Mouse (Mus musculus): Measurements from ENCODE around the gene Snrpd3. TPM values are rescaled to one million over a fixed set of nuclear protein-coding genes. Genes with fewer than 3 reads are reported as not detected.
"Not testable (repeated sequence)": the region's sequence is repeated elsewhere in the genome, so short reads cannot be mapped to it uniquely, and the experiment has no call there.

Gene Snrpd3
- total RNA-seq, 2 experiments from 2014 or later: 119 to 120 TPM

- intact Hi-C loops (cut with DNase I); DNase-seq: not testable (repeated sequence)
Measured at GRCm38 (mm10) chr10:75499214-75499613, 18.1 kb upstream of the Snrpd3 start.

GRCm38 (mm10) chr10:75499791-75500190, 17.6 kb upstream of the Snrpd3 start:
- intact Hi-C loops (cut with DNase I): no loop called here
- no peak for DNase-seq

- DNase-seq: no peak
- intact Hi-C loops (cut with DNase I): no loop called here
Measured at GRCm38 (mm10) chr10:75500345-75500744, 17.0 kb upstream of the Snrpd3 start.

GRCm38 (mm10) chr10:75501641-75502040, 15.7 kb upstream of the Snrpd3 start:
- intact Hi-C loops (cut with DNase I): no loop called here

GRCm38 (mm10) chr10:75503692-75504091, 13.7 kb upstream of the Snrpd3 start:
- intact Hi-C loops (cut with DNase I): no loop called here
- DNase-seq: no peak

More at GRCm38 (mm10) chr10:75501641-75502040, 15.7 kb upstream of the Snrpd3 start:
- DNase-seq: no peak

GRCm38 (mm10) chr10:75504234-75505129, 12.9 kb upstream of the Snrpd3 start:
- intact Hi-C loops (cut with DNase I): no loop called here
- DNase-seq: no peak

- intact Hi-C loops (cut with DNase I): no loop called here
- DNase-seq: no peak
Measured at GRCm38 (mm10) chr10:75505130-75505495, 12.2 kb upstream of the Snrpd3 start.

GRCm38 (mm10) chr10:75505928-75506327, 11.4 kb upstream of the Snrpd3 start:
- DNase-seq; intact Hi-C loops (cut with DNase I): not testable (repeated sequence)

- DNase-seq: peak; percentile 34
- intact Hi-C loops (cut with DNase I): no loop called here
Measured at GRCm38 (mm10) chr10:75510446-75510845, 6.9 kb upstream of the Snrpd3 start.

- DNase-seq: no peak
- intact Hi-C loops (cut with DNase I): no loop called here
Measured at GRCm38 (mm10) chr10:75511060-75511459, 6.3 kb upstream of the Snrpd3 start.

GRCm38 (mm10) chr10:75511897-75512296, 5.5 kb upstream of the Snrpd3 start:
- no peak for DNase-seq
- intact Hi-C loops (cut with DNase I): no loop called here

GRCm38 (mm10) chr10:75512796-75513195, 4.6 kb upstream of the Snrpd3 start:
- intact Hi-C loops (cut with DNase I): no loop called here
- DNase-seq: no peak

- no peak for DNase-seq
- intact Hi-C loops (cut with DNase I): no loop called here
Measured at GRCm38 (mm10) chr10:75513306-75514067, 3.9 kb upstream of the Snrpd3 start.

- intact Hi-C loops (cut with DNase I): no loop called here
- DNase-seq: no peak
Measured at GRCm38 (mm10) chr10:75514361-75514760, 3.0 kb upstream of the Snrpd3 start.

GRCm38 (mm10) chr10:75515216-75516037, 1.9 kb upstream of the Snrpd3 start:
- no peak for DNase-seq
- intact Hi-C loops (cut with DNase I): no loop called here

GRCm38 (mm10) chr10:75516038-75516723, 1.2 kb upstream of the Snrpd3 start:
- DNase-seq: no peak
- intact Hi-C loops (cut with DNase I): no loop called here

- no peak for DNase-seq
- intact Hi-C loops (cut with DNase I): no loop called here
Measured at GRCm38 (mm10) chr10:75516724-75517072, 653 bp upstream of the Snrpd3 start.

GRCm38 (mm10) chr10:75517758-75518143, 400 bp downstream of the Snrpd3 start, which contains the start of gene Gucd1:
Gucd1 (minus strand) TSS chr10:75517972.
- peak; percentile 98 for DNase-seq
- intact Hi-C loops (cut with DNase I): no loop called here

GRCm38 (mm10) chr10:75520581-75520980, 3.2 kb downstream of the Snrpd3 start:
- DNase-seq: no peak
- intact Hi-C loops (cut with DNase I): no loop called here

- no peak for DNase-seq
- intact Hi-C loops (cut with DNase I): no loop called here
Measured at GRCm38 (mm10) chr10:75521643-75522042, 4.3 kb downstream of the Snrpd3 start.

Measured in left cerebral cortex, postnatal 4 days (tissue).